ENCODE assay signal across 19 mouse cellular contexts in genomic region chr7:79317576-79317975, GRCm38 (mm10). TPM values are rescaled to one million over a fixed set of nuclear protein-coding genes. Genes with fewer than 3 reads are reported as not detected.
A peak's percentile ranks its signal among the peaks of the same experiment; 100 is the strongest.
DNase-seq lines count a peak whose midpoint lies in the region; ATAC-seq and TF ChIP-seq lines count a peak whose summit lies in the region.
"Had no signal": no experiment of that assay in that cellular context is flagged by ENCODE, and none has a peak within 500 bp of the region (broad histone marks: within the 10 kb centered on the region; RNA-seq: fewer than 3 reads in every experiment).

No protein-coding gene starts in this region.

- H3K4me3 ChIP-seq in kidney, embryonic 16.5 days (ENCODE audit: low read length): no peak overlapping the region
- H3K4me3 ChIP-seq in embryonic facial prominence, embryonic 11.5 days (ENCODE audit: low read depth, low read length): no peak overlapping the region
- no peak overlapping the region for H3K4me3 ChIP-seq in limb, embryonic 14.5 days (replicated peaks; ENCODE audit: low read length)
- H3K4me3 ChIP-seq: midbrain, embryonic 15.5 days; neural tube, embryonic 12.5 days had no signal

- 76% methylated on average over 7 of the region's 7 CpGs for WGBS in kidney, embryonic 16.5 days
- 71% methylated on average over 7 of the region's 7 CpGs for WGBS in embryonic facial prominence, embryonic 11.5 days
- 71% methylated on average over 7 of the region's 7 CpGs for WGBS in limb, embryonic 14.5 days

- no peak for ATAC-seq in kidney, embryonic 16.5 days (ENCODE audit: low FRiP score, low TSS enrichment)
- ATAC-seq in embryonic facial prominence, embryonic 11.5 days (replicated peaks; ENCODE audit: insufficient number of reproducible peaks, low FRiP score, low TSS enrichment, low read depth): no peak
- no peak for ATAC-seq in limb, embryonic 14.5 days (ENCODE audit: low FRiP score, low read depth)
- ATAC-seq: activated CD4-positive, CD25-positive, alpha-beta regulatory T cell, adult 4 months; CD4-positive, CD25-positive, alpha-beta regulatory T cell, adult 4 months; forebrain, embryonic 14.5 days; inflammation-experienced regulatory T-cells, adult 6 months; midbrain, embryonic 15.5 days had no signal

- H3K27me3 ChIP-seq in kidney, embryonic 16.5 days (ENCODE audit: insufficient read depth, low read length): no peaks in the 10 kb centered on the region
- no peaks in the 10 kb centered on the region for H3K27me3 ChIP-seq in embryonic facial prominence, embryonic 11.5 days (ENCODE audit: control insufficient read depth, insufficient read depth, low read length)
- no peaks in the 10 kb centered on the region for H3K27me3 ChIP-seq in limb, embryonic 14.5 days (ENCODE audit: control insufficient read depth, insufficient read depth, low read length)
- H3K27me3 ChIP-seq: midbrain, embryonic 15.5 days; neural tube, embryonic 12.5 days had no signal

- peak overlapping the region; percentile 7; the same call in 1 of the 2 replicates for H3K27ac ChIP-seq in kidney, embryonic 16.5 days (ENCODE audit: low read length)
- 0 out of 2 replicates have a peak overlapping the region, but pooled peaks have one; percentile 16 for H3K27ac ChIP-seq in embryonic facial prominence, embryonic 11.5 days (replicated peaks; ENCODE audit: low read depth, low read length)
- peak overlapping the region; percentile 73 for H3K27ac ChIP-seq in limb, embryonic 14.5 days (replicated peaks; ENCODE audit: low read depth, low read length)
- H3K27ac ChIP-seq: macrophage; neural tube, embryonic 12.5 days had no signal

- no peak for TF ChIP-seq POLR2A in limb, embryonic 14.5 days (IDR thresholded peaks at IDR 0.05; ENCODE audit: borderline replicate concordance, extremely low read depth, insufficient read depth, insufficient read length)

- no peaks in the 10 kb centered on the region for H3K9me3 ChIP-seq in kidney, embryonic 16.5 days (ENCODE audit: low read length)
- no peaks in the 10 kb centered on the region for H3K9me3 ChIP-seq in embryonic facial prominence, embryonic 11.5 days (replicated peaks; ENCODE audit: control insufficient read depth, low read length)
- no peaks in the 10 kb centered on the region for H3K9me3 ChIP-seq in limb, embryonic 14.5 days (ENCODE audit: control insufficient read depth, low read length)
- H3K9me3 ChIP-seq: midbrain, embryonic 15.5 days; neural tube, embryonic 12.5 days had no signal

- no peaks in the 10 kb centered on the region for H3K36me3 ChIP-seq in kidney, embryonic 16.5 days (ENCODE audit: insufficient read depth, low read length)
- H3K36me3 ChIP-seq in embryonic facial prominence, embryonic 11.5 days (replicated peaks; ENCODE audit: control insufficient read depth, insufficient read depth, low read depth, low read length): no peaks in the 10 kb centered on the region
- H3K36me3 ChIP-seq in limb, embryonic 14.5 days (ENCODE audit: control insufficient read depth, insufficient read depth, low read length): no peaks in the 10 kb centered on the region
- H3K36me3 ChIP-seq: midbrain, embryonic 15.5 days; neural tube, embryonic 12.5 days had no signal

- H3K9ac ChIP-seq in kidney, embryonic 16.5 days (replicated peaks; ENCODE audit: low read length): no peak overlapping the region
- H3K9ac ChIP-seq in embryonic facial prominence, embryonic 11.5 days (replicated peaks; ENCODE audit: low read length): no peak overlapping the region
- no peak overlapping the region for H3K9ac ChIP-seq in limb, embryonic 14.5 days (ENCODE audit: low read depth, low read length, severe bottlenecking)
- H3K9ac ChIP-seq: midbrain, embryonic 15.5 days; neural tube, embryonic 12.5 days had no signal

- DNase-seq in kidney, adult 9 months: no peak
- DNase-seq in 3T3-L1 (ENCODE audit: low read depth, low spot score): peak; percentile 56
- DNase-seq in embryonic facial prominence, embryonic 11.5 days (ENCODE audit: low spot score): no peak
- no peak for DNase-seq in limb, embryonic 14.5 days (ENCODE audit: low spot score)
- no peak for DNase-seq in thymus, postnatal 4 days
- DNase-seq in cerebellum, postnatal 10 days: no peak
- DNase-seq: cerebellum, adult 18-20 months; heart, adult 11 months; kidney, postnatal 36 days; layer of hippocampus, postnatal 36 days had no signal

- no peak overlapping the region for H3K4me2 ChIP-seq in kidney, embryonic 16.5 days (replicated peaks; ENCODE audit: low read depth, low read length)
- H3K4me2 ChIP-seq in embryonic facial prominence, embryonic 11.5 days (ENCODE audit: low read depth, low read length): no peak overlapping the region
- H3K4me2 ChIP-seq in limb, embryonic 14.5 days (replicated peaks; ENCODE audit: low read depth, low read length, severe bottlenecking): no peak overlapping the region
- H3K4me2 ChIP-seq: liver, embryonic 11.5 days; midbrain, embryonic 15.5 days; neural tube, embryonic 12.5 days had no signal

- H3K4me1 ChIP-seq in kidney, embryonic 16.5 days (ENCODE audit: insufficient read depth, low read length): peaks cover 62% of the 10 kb centered on the region
- peaks cover 15% of the 10 kb centered on the region for H3K4me1 ChIP-seq in embryonic facial prominence, embryonic 11.5 days (ENCODE audit: control insufficient read depth, insufficient read depth, low read length)
- H3K4me1 ChIP-seq in limb, embryonic 14.5 days (ENCODE audit: control insufficient read depth, insufficient read depth, low read length): peaks cover 50% of the 10 kb centered on the region

RNA-seq across cellular contexts. Expression of gene Abhd2, which starts 44.6 kb away (rescaled TPM):
- polyA plus RNA-seq in kidney, embryonic 16.5 days (2015; fragmentation: Nextera tagmentation; extraction: Ambion mirVana): 11.0 and 13.1 TPM in 2 replicates
- 10.9 and 12.2 TPM in 2 replicates for polyA plus RNA-seq in embryonic facial prominence, embryonic 11.5 days (2014; fragmentation: Nextera tagmentation; extraction: Ambion mirVana)
- 7.8 and 9.5 TPM in 2 replicates for polyA plus RNA-seq in limb, embryonic 14.5 days (2012; rRNA removed)
- polyA plus RNA-seq in limb, embryonic 14.5 days (2014; fragmentation: Nextera tagmentation; extraction: Ambion mirVana): 10.9 and 13.0 TPM in 2 replicates

Comparison
In these comparisons a context has a peak if more than half of its experiments do, and no peak if none do; other contexts are left out.
1. H3K27ac ChIP-seq: peak in every context shown above with its lines; median percentile 73 in limb, embryonic 14.5 days; 16 in embryonic facial prominence, embryonic 11.5 days; 7 in kidney, embryonic 16.5 days.